Mouse (Mus musculus) naive thymus-derived CD4-positive, alpha-beta T cell, adult 2 months (primary cell): ENCODE results near the gene Lamtor4.
"Not testable (repeated sequence)": the region's sequence is repeated elsewhere in the genome, so short reads cannot be mapped to it uniquely, and the experiment has no call there.

Experiments
- DNase-seq: peaks from one replicate; pipeline ENCODE4 v3.0.0-alpha.2; 2011; ENCODE audit warnings: low read depth

The Lamtor4 gene

DNA sequence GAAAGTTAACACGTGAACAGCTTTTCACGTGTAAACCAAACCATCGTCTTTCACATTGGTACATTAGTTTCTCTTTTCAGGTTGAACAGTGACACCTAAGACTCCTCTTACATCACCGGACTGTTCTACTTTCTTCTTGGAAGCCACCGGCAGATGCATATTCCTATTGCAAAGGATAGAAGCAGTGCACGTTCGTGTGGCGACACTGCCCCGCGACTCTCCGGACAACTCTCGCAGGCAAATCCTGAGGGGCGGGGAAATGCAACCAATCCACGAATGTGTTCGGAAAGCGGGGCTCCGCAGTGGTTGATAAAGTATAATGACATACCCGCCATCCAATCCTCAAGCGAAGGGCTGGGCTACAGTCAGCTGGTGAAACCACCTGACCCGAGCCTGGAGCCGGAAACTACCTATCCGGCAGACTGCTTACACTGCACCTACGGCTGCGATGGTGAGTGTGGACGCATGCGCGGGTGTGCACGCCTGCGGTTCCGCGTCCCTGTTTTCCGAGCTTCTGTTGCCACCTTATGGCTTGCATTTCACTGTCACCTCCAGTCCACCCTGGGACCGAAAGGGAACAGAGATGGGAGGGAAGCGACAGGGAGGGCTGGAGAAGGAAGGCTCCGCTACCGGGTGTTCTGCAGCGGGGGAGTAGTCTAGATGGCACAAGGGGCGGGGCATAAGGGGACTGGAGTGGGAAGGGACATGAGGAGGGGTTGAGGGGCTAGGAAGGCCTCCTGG, at the start of gene Lamtor4:
Gene Lamtor4, plus strand, starts transcription at position 130 of the 741 bp plus-strand sequence.
- peak; percentile 94 for DNase-seq

DNA sequence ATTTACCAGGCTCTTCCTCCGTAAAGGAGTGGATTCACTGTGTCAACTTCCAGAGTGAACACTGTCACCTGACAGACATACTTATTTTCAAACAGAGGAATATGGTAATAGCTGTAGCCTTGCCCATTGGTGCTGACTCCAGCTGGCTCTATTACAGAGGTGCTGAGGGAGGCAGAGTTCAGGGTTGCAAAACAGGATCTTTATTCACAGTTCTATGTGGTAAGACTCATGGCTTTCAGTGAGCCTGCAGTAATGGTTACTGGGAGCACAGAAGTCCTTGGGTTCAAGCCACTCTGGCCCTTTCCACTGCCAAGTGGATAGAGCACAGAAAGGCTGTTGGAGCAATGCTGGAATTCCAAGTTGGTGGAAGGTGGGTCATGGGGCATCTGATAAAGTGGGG, 48.0 kb upstream of the Lamtor4 start:
- no peak for DNase-seq

DNA sequence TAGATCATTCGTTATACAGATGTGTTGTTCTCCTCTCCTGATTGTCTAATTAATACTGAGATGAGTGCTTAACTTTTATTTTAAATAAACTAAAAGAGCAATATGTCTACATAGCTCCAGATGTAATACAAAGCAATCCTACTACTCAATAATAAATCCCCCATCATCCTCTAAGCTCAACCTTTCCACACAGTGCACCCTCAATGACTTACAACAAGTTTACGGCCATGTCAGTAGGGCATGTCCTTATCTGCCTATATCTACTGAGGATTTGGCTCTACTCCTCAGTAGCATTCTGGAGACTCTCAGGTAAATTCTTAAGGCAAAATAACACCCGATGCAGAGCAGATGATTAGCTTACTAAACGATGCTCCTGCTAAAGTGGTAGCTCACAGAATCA, 47.4 kb upstream of the Lamtor4 start:
- DNase-seq, result no peak

DNA sequence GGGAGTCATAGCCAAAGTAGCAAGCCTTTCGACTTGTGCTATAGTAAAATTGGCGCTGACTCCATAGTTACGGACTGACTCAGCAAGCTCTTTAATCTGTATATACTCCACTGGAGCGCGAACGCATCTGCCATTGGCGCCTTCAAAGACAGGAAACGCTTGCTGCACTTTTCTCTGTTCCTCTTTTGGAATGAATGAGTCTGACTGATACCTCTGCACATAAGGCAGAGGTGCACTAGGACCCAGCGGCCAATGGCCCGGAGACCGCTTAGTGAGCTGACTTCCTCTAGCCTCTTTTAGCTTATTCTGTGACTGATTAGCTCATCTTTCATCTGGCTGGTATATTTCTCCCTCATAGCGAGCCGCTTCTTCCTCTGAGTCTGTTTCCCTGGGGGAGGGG, 38.6 kb upstream of the Lamtor4 start:
- DNase-seq, result not testable (repeated sequence)

DNA sequence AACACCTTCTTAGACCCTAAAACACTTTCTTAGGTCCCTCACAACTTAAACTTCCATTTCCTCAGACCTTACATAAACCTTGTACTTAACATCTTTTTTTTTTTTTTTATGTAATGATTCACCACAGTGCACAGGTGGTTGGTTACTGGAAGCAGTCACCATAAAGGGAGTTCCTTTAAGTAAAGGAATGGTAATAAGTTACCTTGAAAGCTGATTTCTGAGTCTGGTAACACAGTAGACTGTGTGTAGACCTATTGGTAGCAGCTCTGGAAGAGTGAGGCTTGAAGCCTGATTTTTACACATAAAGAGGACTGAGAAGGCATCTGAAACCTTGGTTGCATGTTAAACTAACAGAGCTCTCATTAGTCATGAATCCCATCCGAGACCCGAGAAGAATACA, 35.4 kb upstream of the Lamtor4 start:
- DNase-seq, result no peak

DNA sequence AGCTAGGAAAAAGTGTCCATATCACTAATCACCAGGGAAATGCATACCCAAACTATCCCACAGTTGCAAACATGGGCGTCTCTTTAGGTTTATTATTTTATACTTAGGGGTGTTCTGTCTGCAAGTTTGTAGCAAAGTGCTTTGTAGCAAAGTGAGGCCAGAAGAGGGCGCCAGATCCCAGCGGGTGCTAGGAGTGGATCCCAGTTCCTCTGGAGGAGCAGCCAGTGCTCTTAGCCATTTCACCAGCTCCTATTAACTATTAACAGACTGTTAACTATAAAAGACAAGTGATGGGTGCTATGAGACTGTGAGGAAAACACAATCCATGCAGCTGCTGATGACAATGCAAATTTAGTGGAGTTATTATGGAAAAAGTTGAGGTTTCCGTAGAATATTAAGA, 33.2 kb upstream of the Lamtor4 start:
- DNase-seq, result peak; percentile 79

- no peak for DNase-seq
These were observed 32.0 kb upstream of the Lamtor4 start for GRCm38 (mm10) chr5:138223287-138223686.

DNA sequence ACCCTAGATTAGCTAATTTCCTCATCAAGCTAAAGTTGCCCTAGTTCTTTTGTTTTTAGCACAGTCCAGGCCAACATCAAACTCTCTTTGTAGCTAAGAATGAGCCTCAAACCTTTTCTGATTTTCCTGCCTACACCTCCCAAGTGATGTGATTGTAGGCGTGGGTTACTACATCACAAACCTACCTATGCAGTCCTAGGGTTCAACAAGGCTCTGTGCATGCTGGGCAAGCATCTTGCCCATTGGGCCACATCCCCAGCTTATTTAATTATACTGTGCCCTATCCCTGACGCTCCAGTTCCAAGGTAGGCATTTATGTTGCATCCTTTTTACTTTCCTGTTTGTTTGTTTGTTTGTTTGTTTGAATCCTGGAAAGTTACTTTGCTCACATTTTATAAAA, 29.6 kb upstream of the Lamtor4 start, which contains the start of gene Nxpe5:
Gene Nxpe5, plus strand, starts transcription at position 199 of the 400 bp plus-strand sequence.
- DNase-seq, result no peak

DNA sequence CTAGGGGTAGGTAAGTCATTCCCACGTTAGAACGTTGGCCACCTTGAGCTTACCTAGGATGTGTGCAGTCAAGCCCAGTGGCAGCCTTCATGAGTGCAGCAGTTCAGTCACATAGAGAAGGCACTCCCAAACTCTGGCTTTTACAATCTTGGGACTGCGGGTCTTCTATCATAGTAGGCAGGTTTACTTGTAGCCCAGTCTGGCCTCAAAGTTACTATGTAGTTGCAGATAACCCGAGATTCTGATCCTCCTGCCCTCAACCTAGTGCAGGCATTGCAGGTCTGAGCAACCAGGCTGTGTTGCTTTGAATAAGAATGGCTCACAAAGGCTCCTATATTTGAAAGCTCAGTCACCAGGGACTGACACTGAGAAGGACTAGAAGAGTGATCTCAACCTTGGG, 28.8 kb upstream of the Lamtor4 start:
- DNase-seq, result no peak

DNA sequence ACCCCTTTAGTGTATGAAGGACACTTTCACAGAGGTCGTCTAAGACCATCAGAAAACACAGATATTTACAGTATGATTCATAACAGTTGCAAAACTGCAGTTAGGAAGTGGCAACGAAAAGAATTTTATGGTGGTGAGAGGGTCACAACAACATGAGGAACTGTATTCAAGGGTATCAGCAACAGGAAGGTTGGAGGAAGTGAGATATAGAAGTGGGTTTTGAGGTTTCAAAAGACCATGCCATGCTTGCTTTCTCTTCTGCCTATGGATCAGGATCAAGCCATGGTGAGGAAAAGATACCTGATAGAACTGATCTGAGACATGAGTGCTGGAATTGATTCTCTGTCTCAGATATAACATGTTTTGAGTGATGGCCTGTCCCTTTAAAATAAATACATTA, 27.9 kb upstream of the Lamtor4 start:
- no peak for DNase-seq

- DNase-seq, result peak; percentile 29
These were observed 27.3 kb upstream of the Lamtor4 start for GRCm38 (mm10) chr5:138228026-138228425.

- no peak for DNase-seq
These were observed 25.8 kb upstream of the Lamtor4 start for GRCm38 (mm10) chr5:138229511-138229910.

DNA sequence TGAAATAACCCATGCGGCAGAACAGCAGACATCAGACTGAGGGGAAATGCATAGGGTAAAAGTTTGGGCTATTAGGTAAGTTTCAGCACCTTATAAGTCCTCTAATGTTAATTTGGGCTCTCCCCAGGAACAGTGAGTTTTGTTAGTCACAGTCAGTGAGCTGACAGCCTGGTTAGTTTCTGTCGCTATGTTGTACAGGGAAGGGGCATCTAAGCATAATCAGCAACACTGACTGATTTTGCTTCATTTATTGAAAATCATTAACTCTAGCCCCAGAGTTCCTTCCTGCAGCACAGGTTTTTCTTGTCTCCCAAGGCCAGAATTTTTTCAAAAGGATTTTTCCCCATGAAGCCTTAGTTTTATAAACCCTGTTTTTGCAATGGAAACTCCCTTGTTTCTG, 21.5 kb upstream of the Lamtor4 start:
- DNase-seq, result no peak

DNA sequence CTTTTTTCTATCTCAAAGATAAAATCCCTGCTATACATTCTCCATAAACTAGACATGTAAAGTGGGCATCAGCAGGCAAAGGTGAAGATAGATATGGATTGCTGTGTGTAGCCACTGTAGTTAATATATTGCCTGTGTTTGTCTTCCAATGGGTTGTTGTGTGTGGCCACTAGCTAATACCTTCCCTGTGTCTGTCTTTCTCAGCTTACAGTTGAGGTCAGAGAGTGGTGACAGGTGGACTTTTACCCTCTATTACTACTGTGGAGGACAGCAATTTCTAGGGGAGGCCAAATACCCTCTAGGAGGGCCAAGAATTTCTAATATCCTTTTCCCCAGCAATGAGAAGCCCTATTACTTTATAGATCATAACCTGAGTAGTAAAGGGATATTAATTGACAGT, 21.1 kb upstream of the Lamtor4 start:
- DNase-seq, result no peak

DNA sequence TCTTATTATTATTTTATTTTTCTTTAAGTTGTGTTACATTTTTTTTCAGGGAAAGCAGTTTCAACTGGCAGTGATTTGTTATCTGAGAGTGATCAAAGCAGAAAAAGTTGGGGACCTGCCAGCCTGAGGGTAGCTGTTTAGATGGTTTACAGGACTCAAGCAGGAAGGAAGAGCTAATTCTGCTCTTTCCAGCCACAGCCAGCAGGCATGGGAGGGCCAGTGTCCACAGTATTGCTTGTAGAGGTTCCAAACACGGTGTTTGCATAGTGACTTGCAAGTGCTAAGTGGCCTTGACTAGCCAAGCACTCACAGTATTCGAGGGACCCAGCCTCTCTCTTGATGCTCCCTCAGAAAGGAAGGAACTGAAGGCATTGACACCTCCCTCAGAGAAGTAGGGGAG, 13.8 kb upstream of the Lamtor4 start:
- DNase-seq, result no peak

DNA sequence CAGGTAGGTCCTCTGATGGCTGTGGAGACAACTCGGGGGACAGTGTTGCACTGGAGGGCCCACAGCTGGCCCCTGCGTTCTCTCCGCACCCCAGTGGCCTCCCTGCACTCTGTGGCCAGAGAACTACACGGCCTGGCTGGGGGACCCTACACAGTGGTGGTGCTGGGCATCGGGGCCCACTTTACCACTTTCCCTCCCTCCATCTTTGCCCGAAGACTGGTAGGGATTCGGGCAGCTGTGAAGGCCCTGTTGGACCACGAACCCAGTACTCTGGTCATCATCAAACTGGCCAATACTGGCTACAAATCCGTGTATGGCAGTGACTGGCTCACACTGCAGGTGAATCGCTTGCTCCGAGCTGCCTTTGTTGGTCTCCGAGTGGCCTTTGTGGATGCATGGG, 4.1 kb upstream of the Lamtor4 start:
- no peak for DNase-seq

- DNase-seq, result no peak
These were observed 2.2 kb upstream of the Lamtor4 start for GRCm38 (mm10) chr5:138253061-138253460.

DNA sequence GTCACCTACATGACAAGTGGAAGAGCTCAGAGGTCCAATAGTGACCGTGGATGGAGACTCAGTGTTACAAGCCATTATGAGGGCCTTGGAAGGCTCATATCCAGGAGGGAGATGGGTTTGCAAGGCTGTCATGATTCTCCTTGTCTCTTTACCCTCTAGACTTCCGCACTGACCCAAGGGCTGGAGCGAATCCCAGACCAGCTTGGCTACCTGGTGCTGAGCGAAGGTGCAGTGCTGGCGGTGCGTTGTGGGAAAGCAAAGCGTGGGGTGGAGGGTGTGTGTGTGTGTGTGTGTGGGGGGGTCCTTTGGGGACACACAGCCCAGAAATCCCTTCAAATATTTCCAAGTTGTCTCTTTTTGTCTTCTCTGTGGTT, 799 bp downstream of the Lamtor4 start:
- no peak for DNase-seq

GRCm38 (mm10) chr5:138256966-138257584, 1.8 kb downstream of the Lamtor4 start:
- peak; percentile 63 for DNase-seq

- peak; percentile 6 for DNase-seq
These were observed 2.3 kb downstream of the Lamtor4 start for GRCm38 (mm10) chr5:138257585-138257978.

GRCm38 (mm10) chr5:138258078-138258477, 2.8 kb downstream of the Lamtor4 start:
- DNase-seq, result no peak

DNA sequence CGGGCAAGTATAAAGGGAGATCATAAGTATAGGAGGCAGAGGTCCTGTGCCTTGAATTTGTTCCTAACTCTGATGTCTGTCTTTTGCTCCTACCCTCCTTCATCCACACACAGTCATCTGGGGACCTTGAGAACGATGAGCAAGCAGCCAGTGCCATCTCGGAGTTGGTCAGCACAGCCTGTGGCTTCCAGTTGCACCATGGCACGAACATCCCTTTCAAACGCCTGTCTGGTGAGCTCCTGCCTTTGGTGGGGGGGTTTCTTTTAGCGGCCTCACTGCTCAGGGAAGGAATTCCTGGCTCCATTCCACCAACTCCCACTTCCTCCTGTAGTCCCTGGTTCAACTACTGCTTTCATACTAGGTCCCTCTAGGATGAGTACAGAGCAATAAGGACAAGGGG, 3.3 kb downstream of the Lamtor4 start:
- DNase-seq, result no peak

DNA sequence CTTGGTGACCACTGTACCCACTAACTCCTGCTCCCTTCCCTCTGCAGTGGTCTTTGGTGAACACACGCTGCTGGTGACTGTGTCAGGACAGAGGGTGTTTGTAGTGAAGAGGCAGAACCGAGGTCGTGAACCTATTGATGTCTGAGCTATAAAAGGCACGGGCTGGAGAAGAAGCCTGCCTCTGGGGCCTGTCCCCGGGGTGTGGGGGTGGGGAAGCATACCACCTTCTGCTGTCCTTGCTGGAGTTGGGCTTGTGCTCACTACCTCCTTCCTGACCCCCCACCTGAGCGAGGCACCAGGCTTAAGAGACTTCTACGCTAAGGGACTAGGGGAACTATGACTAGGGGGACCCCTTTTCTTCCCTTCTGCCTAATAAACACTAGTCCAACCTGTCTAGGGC, 3.7 kb downstream of the Lamtor4 start:
- no peak for DNase-seq

DNA sequence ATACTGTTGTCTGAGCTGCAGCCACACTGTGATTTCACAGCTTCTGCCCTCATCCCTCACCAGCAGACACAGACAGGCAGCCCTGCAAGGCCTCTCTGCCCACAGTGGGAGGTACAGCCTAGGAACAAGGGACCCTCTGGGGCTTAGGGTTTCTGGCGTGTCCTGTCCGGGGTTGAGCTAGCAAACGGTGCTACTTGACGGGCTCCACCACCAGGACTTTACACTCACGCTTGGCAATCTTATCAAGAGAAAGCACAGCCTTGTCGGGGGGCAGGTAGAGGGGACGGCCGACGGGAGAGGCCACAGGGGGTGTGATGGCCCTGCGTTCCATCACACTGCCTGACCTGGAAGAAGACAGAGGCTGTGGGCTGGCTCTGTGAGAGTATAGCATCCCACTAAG, 4.8 kb downstream of the Lamtor4 start:
- no peak for DNase-seq
